Comparison of ENCODE assay signal across 8 mouse cellular contexts in genomic region chr8:58912196-58912839, GRCm38 (mm10). TPM values are rescaled to one million over a fixed set of nuclear protein-coding genes. Genes with fewer than 3 reads are reported as not detected.
DNase-seq lines count a peak whose midpoint lies in the region; ATAC-seq and TF ChIP-seq lines count a peak whose summit lies in the region.

Galntl6 (minus strand) TSS chr8:58912640.

- peak; percentile 21 for DNase-seq in lung, embryonic 14.5 days
- DNase-seq in lung, postnatal 14 days: no peak
- peak; percentile 59 for DNase-seq in limb, embryonic 10.5 days (ENCODE audit: low spot score)
- no peak for DNase-seq in urinary bladder, postnatal 25 days (ENCODE audit: low spot score)

- under 1% methylated on average over 37 of the region's 37 CpGs for WGBS in lung, embryonic 14.5 days
- WGBS in hindbrain, embryonic 13.5 days: under 1% methylated on average over 37 of the region's 37 CpGs
- under 1% methylated on average over 37 of the region's 37 CpGs for WGBS in limb, embryonic 10.5 days
- WGBS in neural tube, embryonic 15.5 days: under 1% methylated on average over 37 of the region's 37 CpGs

- peaks cover 4% of the 10 kb centered on the region; the same call in 1 of the 2 replicates for H3K4me1 ChIP-seq in lung, embryonic 14.5 days (ENCODE audit: insufficient read depth)
- H3K4me1 ChIP-seq in cortical plate, adult 2 months (ENCODE audit: control insufficient read depth, insufficient read depth, low read length): no peaks in the 10 kb centered on the region
- H3K4me1 ChIP-seq in hindbrain, embryonic 13.5 days (replicated peaks): peaks cover 18% of the 10 kb centered on the region
- peaks cover 16% of the 10 kb centered on the region for H3K4me1 ChIP-seq in limb, embryonic 10.5 days
- peaks cover 5% of the 10 kb centered on the region; the same call in 1 of the 2 replicates for H3K4me1 ChIP-seq in neural tube, embryonic 15.5 days

- H3K36me3 ChIP-seq in lung, embryonic 14.5 days (ENCODE audit: insufficient read depth): no peaks in the 10 kb centered on the region
- H3K36me3 ChIP-seq in hindbrain, embryonic 13.5 days: no peaks in the 10 kb centered on the region
- H3K36me3 ChIP-seq in limb, embryonic 10.5 days: no peaks in the 10 kb centered on the region
- H3K36me3 ChIP-seq in neural tube, embryonic 15.5 days: no peaks in the 10 kb centered on the region

- no peak for TF ChIP-seq CTCF in lung, embryonic 14.5 days (IDR thresholded peaks at IDR 0.05; ENCODE audit: low read depth)
- TF ChIP-seq CTCF in cortical plate, adult 2 months (IDR thresholded peaks at IDR 0.05; ENCODE audit: extremely low read depth, insufficient read depth, low read length): no peak

- H3K9ac ChIP-seq in lung, embryonic 14.5 days: peak within 1 kb of the TSS; percentile 33; the same call in 1 of the 2 replicates
- H3K9ac ChIP-seq in hindbrain, embryonic 13.5 days: peak within 1 kb of the TSS; percentile 85
- H3K9ac ChIP-seq in neural tube, embryonic 15.5 days (replicated peaks): peak within 1 kb of the TSS; percentile 83

- no peak within 1 kb of the TSS for H3K27ac ChIP-seq in lung, embryonic 14.5 days (ENCODE audit: low read depth)
- 0 out of 2 replicates have a peak within 1 kb of the TSS, but pooled peaks have one; percentile 1 for H3K27ac ChIP-seq in cortical plate, adult 2 months (ENCODE audit: insufficient read depth, low read length)
- peak within 1 kb of the TSS; percentile 81 for H3K27ac ChIP-seq in hindbrain, embryonic 13.5 days
- H3K27ac ChIP-seq in limb, embryonic 10.5 days: peak within 1 kb of the TSS; percentile 75
- peak within 1 kb of the TSS; percentile 83 for H3K27ac ChIP-seq in neural tube, embryonic 15.5 days (replicated peaks)

- TF ChIP-seq POLR2A in cortical plate, adult 2 months (IDR thresholded peaks at IDR 0.05; ENCODE audit: extremely low read depth, insufficient read depth, low read length): peak; percentile 49; the same call in 1 of the 2 replicates

- H3K27me3 ChIP-seq in lung, embryonic 14.5 days (ENCODE audit: insufficient read depth, low read length): 0 out of 2 replicates have a peak, but pooled peaks cover 9% of the 10 kb centered on the region
- H3K27me3 ChIP-seq in hindbrain, embryonic 13.5 days: no peaks in the 10 kb centered on the region; the same call in 1 of the 2 replicates
- peaks cover 35% of the 10 kb centered on the region for H3K27me3 ChIP-seq in limb, embryonic 10.5 days (ENCODE audit: low read depth, poor library complexity, severe bottlenecking)
- H3K27me3 ChIP-seq in neural tube, embryonic 15.5 days (replicated peaks): no peaks in the 10 kb centered on the region

- ATAC-seq in lung, embryonic 14.5 days (ENCODE audit: insufficient read depth): peak; percentile 65
- ATAC-seq in hindbrain, embryonic 13.5 days (ENCODE audit: low FRiP score): peak; percentile 78
- peak; percentile 83 for ATAC-seq in neural tube, embryonic 15.5 days (ENCODE audit: low FRiP score)
- no peak for ATAC-seq in CD4-positive, CD25-positive, alpha-beta regulatory T cell, adult 4 months

- H3K9me3 ChIP-seq in lung, embryonic 14.5 days (ENCODE audit: low read depth, low read length): no peaks in the 10 kb centered on the region
- H3K9me3 ChIP-seq in hindbrain, embryonic 13.5 days: no peaks in the 10 kb centered on the region
- no peaks in the 10 kb centered on the region for H3K9me3 ChIP-seq in limb, embryonic 10.5 days (replicated peaks)
- no peaks in the 10 kb centered on the region for H3K9me3 ChIP-seq in neural tube, embryonic 15.5 days (replicated peaks)

- H3K4me3 ChIP-seq in lung, embryonic 14.5 days (ENCODE audit: low read depth, low read length): peak within 1 kb of the TSS; percentile 47
- H3K4me3 ChIP-seq in cortical plate, adult 2 months (ENCODE audit: insufficient read depth, low read length): peak within 1 kb of the TSS; percentile 84
- H3K4me3 ChIP-seq in hindbrain, embryonic 13.5 days: peak within 1 kb of the TSS; percentile 68
- H3K4me3 ChIP-seq in limb, embryonic 10.5 days: peak within 1 kb of the TSS; percentile 73
- H3K4me3 ChIP-seq in neural tube, embryonic 15.5 days (replicated peaks): peak within 1 kb of the TSS; percentile 71

- peak within 1 kb of the TSS; percentile 85 for H3K4me2 ChIP-seq in lung, embryonic 14.5 days
- peak within 1 kb of the TSS; percentile 89 for H3K4me2 ChIP-seq in hindbrain, embryonic 13.5 days
- H3K4me2 ChIP-seq in neural tube, embryonic 15.5 days: peak within 1 kb of the TSS; percentile 90

RNA-seq across cellular contexts. Expression of gene Galntl6, which starts in this region (rescaled TPM):
- 0.12 and 0.19 TPM in 2 replicates for polyA plus RNA-seq in lung, embryonic 14.5 days (2014; fragmentation: Nextera tagmentation; extraction: Ambion mirVana)
- 11.8 and 12.2 TPM in 2 replicates for polyA plus RNA-seq in cortical plate, adult 2 months (2012; rRNA removed)
- 10.2 and 10.9 TPM in 2 replicates for polyA plus RNA-seq in hindbrain, embryonic 13.5 days (2015; fragmentation: Nextera tagmentation; extraction: Ambion mirVana)
- polyA plus RNA-seq in limb, embryonic 10.5 days (2016; fragmentation: Nextera tagmentation; extraction: Ambion mirVana): 0.38 and 0.73 TPM in 2 replicates
- polyA plus RNA-seq in neural tube, embryonic 15.5 days (2015; fragmentation: Nextera tagmentation; extraction: Ambion mirVana): 17.1 and 21.3 TPM in 2 replicates
- not detected for polyA plus RNA-seq in CD4-positive, CD25-positive, alpha-beta regulatory T cell, adult 4 months (2017; shearing (Covaris generic))

Comparison
In these comparisons a context has a peak if more than half of its experiments do, and no peak if none do; other contexts are left out.
1. Peak in DNase-seq, ATAC-seq, H3K4me3 ChIP-seq, H3K9ac ChIP-seq and H3K4me2 ChIP-seq in lung, embryonic 14.5 days; RNA of the gene not detected or under 1 TPM.
2. Peak in DNase-seq, H3K4me3 ChIP-seq and H3K27ac ChIP-seq in limb, embryonic 10.5 days; RNA of the gene not detected or under 1 TPM.
3. H3K9ac ChIP-seq: peak in every context shown above with its lines; median percentile 85 in hindbrain, embryonic 13.5 days; 83 in neural tube, embryonic 15.5 days; 33 in lung, embryonic 14.5 days.